In genomic region chr11:35231361-35232090, GRCm38 (mm10) we compare ENCODE assay signal across 8 mouse cellular contexts.
DNase-seq lines count a peak whose midpoint lies in the region; TF ChIP-seq lines count a peak whose summit lies in the region.

No protein-coding gene starts in this region.

- no peak for DNase-seq in layer of hippocampus, adult 2 months (ENCODE audit: low spot score in 2 of 2)
- DNase-seq in layer of hippocampus, adult 9-11 months: no peak
- DNase-seq in brain, adult 2 months (ENCODE audit: low read depth, low spot score): peak; percentile 92
- peak; percentile 60 for DNase-seq in gastrocnemius, postnatal 25 days
- peak; percentile 70 for DNase-seq in kidney, adult 9 months
- DNase-seq in retina, embryonic 14.5 days (ENCODE audit: low spot score): no peak
- no peak for DNase-seq in right cerebral cortex, adult 2 months (ENCODE audit: low spot score in 2 of 2)
- DNase-seq in layer of hippocampus, adult 9-10 months (ENCODE audit: low spot score): no peak

- no peak overlapping the region for H3K4me3 ChIP-seq in layer of hippocampus, adult 2 months

- peak overlapping the region; percentile 33; the same call in 1 of the 2 replicates for H3K27ac ChIP-seq in layer of hippocampus, adult 2 months

- no peak for TF ChIP-seq CTCF in layer of hippocampus, adult 2 months (conservative IDR thresholded peaks at IDR 0.05)

Comparison
In these comparisons a context has a peak if more than half of its experiments do, and no peak if none do; other contexts are left out.
1. DNase-seq: peak in brain, adult 2 months (single experiment), gastrocnemius, postnatal 25 days (single experiment) and kidney, adult 9 months (single experiment); none in layer of hippocampus, adult 2 months (0 of 2), layer of hippocampus, adult 9-11 months (single experiment), retina, embryonic 14.5 days (single experiment), right cerebral cortex, adult 2 months (0 of 2) and layer of hippocampus, adult 9-10 months (single experiment).